Mouse (Mus musculus) erythroblast, embryonic 14.5 days (primary cell): Measurements from ENCODE around the gene Npb. TPM values are rescaled to one million over a fixed set of nuclear protein-coding genes. Genes with fewer than 3 reads are reported as not detected.

Experiments used
- H3K27me3 ChIP-seq: 2 replicates; pipeline ENCODE4 v1.6.1; 2012; ENCODE audit warnings: inconsistent platforms; ENCODE audit not compliant: control insufficient read depth
- H3K36me3 ChIP-seq: 2 replicates; pipeline ENCODE4 v1.6.1; 2012; ENCODE audit warnings: mild to moderate bottlenecking, inconsistent platforms; ENCODE audit not compliant: control insufficient read depth
- H3K4me1 ChIP-seq: 2 replicates; pipeline ENCODE4 v1.6.1; 2012; ENCODE audit warnings: inconsistent platforms; ENCODE audit not compliant: control insufficient read depth
- H3K4me3 ChIP-seq: replicated peaks from 2 replicates; pipeline ENCODE3; 2012; ENCODE audit warnings: moderate library complexity, mild to moderate bottlenecking, inconsistent platforms
- H3K9me3 ChIP-seq: 2 replicates; pipeline ENCODE4 v1.6.1; 2012; ENCODE audit warnings: low read length, inconsistent platforms, mixed read lengths; ENCODE audit not compliant: control insufficient read depth
- GATA1 ChIP-seq: IDR thresholded peaks from 2 replicates; pipeline ENCODE4 v1.6.1; 2012; ENCODE audit warnings: low read length, inconsistent platforms, mixed read lengths
- TAL1 ChIP-seq: IDR thresholded peaks from 3 replicates; pipeline ENCODE4 v1.6.1; 2012; ENCODE audit warnings: low read length, inconsistent platforms, mixed read lengths
- polyA plus RNA-seq: library from polyadenylated mRNA; stranded (reverse); fragments of >175 nt; gene quantifications from 2 replicates; pipeline ENCODE4 v1.2.3, GENCODE M21; 2012

Gene Npb
- polyA plus RNA-seq, 1 experiment = not detected

- Histone ChIP-seq H3K27me3 (no peaks in the 10 kb centered on the region), H3K9me3 (no peaks in the 10 kb centered on the region), H3K4me1 (peaks cover 64% of the 10 kb centered on the region), H3K36me3 (peaks cover 87% of the 10 kb centered on the region), H3K4me3 (peak overlapping the region; percentile 81)
- TF ChIP-seq TAL1 = no peak
- TF ChIP-seq GATA1 = no peak
These were observed 10.6 kb downstream of the Npb start for GRCm38 (mm10) chr11:120618619-120619535.

DNA sequence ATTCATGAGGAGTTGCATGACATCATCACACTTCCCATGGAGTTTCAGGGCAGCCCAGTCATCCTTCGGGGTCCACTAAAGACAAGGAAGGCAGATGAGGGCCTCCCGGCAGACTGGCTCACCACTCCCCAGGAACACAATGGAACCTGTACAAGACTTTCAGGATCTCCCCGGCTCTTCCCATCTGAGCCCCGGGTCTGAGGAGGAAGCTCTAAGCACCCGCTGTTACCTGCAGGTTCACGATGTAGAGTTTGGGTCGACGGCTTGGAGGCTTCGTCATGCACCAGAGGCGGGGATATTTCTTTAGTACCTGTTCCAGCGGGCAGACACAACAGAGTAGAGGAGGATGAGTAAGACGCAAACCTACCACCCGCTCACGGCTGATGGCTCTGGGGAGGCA lies 11.9 kb downstream of the Npb start:
- no peaks in the 10 kb centered on the region for H3K9me3 ChIP-seq
- no peak overlapping the region for H3K4me3 ChIP-seq
- H3K4me1 ChIP-seq = peaks cover 73% of the 10 kb centered on the region
- TF ChIP-seq GATA1 (no peak), TAL1 (no peak)
- H3K36me3 ChIP-seq = peaks cover 81% of the 10 kb centered on the region
- H3K27me3 ChIP-seq = no peaks in the 10 kb centered on the region

GRCm38 (mm10) chr11:120622805-120623204 lies 14.5 kb downstream of the Npb start:
- H3K27me3 ChIP-seq = no peaks in the 10 kb centered on the region
- TF ChIP-seq TAL1 = no peak
- TF ChIP-seq GATA1 = no peak
- H3K4me1 ChIP-seq = peaks cover 74% of the 10 kb centered on the region
- H3K36me3 ChIP-seq = peaks cover 92% of the 10 kb centered on the region
- no peaks in the 10 kb centered on the region for H3K9me3 ChIP-seq
- H3K4me3 ChIP-seq = no peak overlapping the region

- Histone ChIP-seq H3K27me3 (no peaks in the 10 kb centered on the region), H3K4me1 (peaks cover 71% of the 10 kb centered on the region), H3K36me3 (peaks cover 92% of the 10 kb centered on the region), H3K4me3 (peak overlapping the region; percentile 82), H3K9me3 (no peaks in the 10 kb centered on the region)
- no peak for TF ChIP-seq GATA1
- no peak for TF ChIP-seq TAL1
These were observed 15.8 kb downstream of the Npb start for GRCm38 (mm10) chr11:120623961-120624679.

GRCm38 (mm10) chr11:120624680-120625111 lies 16.4 kb downstream of the Npb start:
- H3K4me1 ChIP-seq = peaks cover 75% of the 10 kb centered on the region
- peak overlapping the region; percentile 82 for H3K4me3 ChIP-seq
- TF ChIP-seq GATA1 (no peak), TAL1 (no peak)
- no peaks in the 10 kb centered on the region for H3K9me3 ChIP-seq
- H3K27me3 ChIP-seq = no peaks in the 10 kb centered on the region
- peaks cover 92% of the 10 kb centered on the region for H3K36me3 ChIP-seq

GRCm38 (mm10) chr11:120625152-120625775 lies 17.0 kb downstream of the Npb start, which contains the start of gene Sirt7:
Sirt7 (minus strand) TSS chr11:120625240.
- Histone ChIP-seq H3K9me3 (no peaks in the 10 kb centered on the region), H3K4me1 (peaks cover 78% of the 10 kb centered on the region), H3K4me3 (peak within 1 kb of the TSS; percentile 82), H3K27me3 (no peaks in the 10 kb centered on the region), H3K36me3 (peaks cover 91% of the 10 kb centered on the region)
- no peak for TF ChIP-seq TAL1
- TF ChIP-seq GATA1 = no peak

GRCm38 (mm10) chr11:120626785-120627467 lies 18.6 kb downstream of the Npb start:
- H3K9me3 ChIP-seq = no peaks in the 10 kb centered on the region
- peaks cover 93% of the 10 kb centered on the region for H3K4me1 ChIP-seq
- no peaks in the 10 kb centered on the region for H3K27me3 ChIP-seq
- no peak overlapping the region for H3K4me3 ChIP-seq
- peaks cover 86% of the 10 kb centered on the region for H3K36me3 ChIP-seq
- TF ChIP-seq GATA1 (no peak), TAL1 (no peak)

GRCm38 (mm10) chr11:120627468-120628300 lies 19.4 kb downstream of the Npb start:
- Histone ChIP-seq H3K9me3 (no peaks in the 10 kb centered on the region), H3K4me1 (peaks cover 94% of the 10 kb centered on the region), H3K27me3 (no peaks in the 10 kb centered on the region), H3K4me3 (peak overlapping the region; percentile 45), H3K36me3 (peaks cover 79% of the 10 kb centered on the region)
- TF ChIP-seq TAL1 = no peak
- no peak for TF ChIP-seq GATA1
